Mouse (Mus musculus): ENCODE data around the gene Ppfia4.

Ppfia4 gene

GRCm38 (mm10) chr1:134332770-134333271, at the start of gene Ppfia4:
Gene Ppfia4 (minus strand): TSS chr1:134332928.
- DNase-seq: peak; percentile 86

DNA sequence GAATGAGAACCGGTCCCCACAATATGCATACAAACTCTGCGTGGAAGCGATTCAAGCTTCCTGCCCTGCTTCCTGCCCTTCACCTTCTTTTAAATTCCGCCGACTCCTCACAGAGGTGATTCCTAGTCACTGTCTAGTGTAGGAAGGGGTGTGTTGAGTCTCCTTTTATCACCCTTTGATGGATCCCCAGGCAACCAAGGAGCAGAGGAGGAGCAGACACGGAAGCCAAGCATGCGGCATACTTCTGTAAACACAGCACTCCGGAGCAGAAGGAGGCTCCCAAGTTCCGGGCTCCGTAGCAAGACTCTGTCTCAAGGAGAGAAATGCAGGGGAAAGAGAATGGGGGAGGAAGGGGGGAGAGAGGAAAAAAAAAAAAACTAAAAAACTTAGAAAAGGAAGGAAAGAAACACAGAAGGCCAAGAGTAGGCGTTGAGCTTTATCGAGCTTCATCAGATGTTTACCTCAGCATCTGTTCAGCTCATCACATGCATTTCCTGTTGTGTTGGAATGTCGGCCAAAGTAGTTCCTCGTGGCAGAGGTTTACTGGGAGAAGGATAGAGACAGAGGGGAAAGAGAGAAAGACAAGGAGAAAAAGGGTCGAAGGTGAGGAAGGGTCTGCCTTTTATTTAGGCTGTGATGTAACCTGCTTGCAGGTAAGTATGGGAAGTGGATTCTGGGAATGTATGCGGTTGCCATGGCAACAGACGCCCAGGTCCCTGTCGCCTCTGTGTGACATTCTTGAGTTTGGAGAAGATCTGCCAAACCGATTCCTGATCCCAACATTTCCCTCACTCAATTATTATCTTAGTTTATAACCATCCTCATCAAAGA, 49.3 kb upstream of the Ppfia4 start:
- DNase-seq: peak; percentile 34

- no peak for DNase-seq
Observed at GRCm38 (mm10) chr1:134381051-134381450, 48.3 kb upstream of the Ppfia4 start.

DNA sequence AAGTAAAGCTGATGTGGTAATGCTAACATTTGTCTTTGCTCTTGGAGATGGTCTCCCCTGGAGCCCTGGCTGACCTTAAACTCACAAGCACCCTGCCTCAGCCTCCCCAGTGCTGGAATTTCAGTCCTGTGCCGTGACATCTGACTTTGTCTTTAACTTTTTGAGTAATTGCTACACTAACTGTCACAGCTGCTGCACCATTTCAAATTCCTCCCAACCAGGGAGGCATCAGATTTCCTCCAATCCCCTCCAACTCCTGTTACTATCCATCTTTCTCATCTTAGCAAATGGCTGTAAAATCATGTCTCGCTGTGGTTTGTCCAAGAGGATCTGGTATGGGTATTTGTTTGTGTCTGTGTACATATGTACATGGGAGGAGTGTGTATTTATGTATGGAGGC, 41.4 kb upstream of the Ppfia4 start:
- DNase-seq: no peak

DNA sequence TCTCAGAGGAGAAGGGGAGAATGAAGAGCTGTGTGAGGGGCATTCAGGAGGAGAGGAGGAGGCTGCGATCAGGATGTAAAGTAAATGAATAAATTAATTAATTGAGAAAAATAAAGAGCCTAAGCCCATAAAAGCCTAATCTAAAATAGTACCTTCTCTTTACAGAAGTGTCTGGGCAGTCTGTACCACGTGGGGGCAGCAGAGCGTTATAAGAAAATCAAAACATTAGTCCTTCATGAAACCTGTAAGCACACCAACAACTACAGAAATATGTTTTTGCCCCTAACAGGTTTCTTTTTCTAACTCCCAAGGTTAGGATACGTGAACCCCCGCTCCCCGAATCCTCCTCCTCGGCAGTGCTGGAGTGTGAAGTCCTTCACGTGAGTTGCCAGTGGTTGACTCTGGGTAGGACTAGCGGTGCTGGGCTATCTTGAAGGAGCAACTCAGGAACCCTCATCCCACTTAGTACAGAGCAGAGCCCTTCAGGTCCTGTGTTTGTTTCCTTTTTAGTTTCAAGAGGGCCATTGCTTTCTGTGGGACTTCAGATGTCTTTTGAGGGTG, 36.1 kb upstream of the Ppfia4 start:
- peak; percentile 51 for DNase-seq

DNA sequence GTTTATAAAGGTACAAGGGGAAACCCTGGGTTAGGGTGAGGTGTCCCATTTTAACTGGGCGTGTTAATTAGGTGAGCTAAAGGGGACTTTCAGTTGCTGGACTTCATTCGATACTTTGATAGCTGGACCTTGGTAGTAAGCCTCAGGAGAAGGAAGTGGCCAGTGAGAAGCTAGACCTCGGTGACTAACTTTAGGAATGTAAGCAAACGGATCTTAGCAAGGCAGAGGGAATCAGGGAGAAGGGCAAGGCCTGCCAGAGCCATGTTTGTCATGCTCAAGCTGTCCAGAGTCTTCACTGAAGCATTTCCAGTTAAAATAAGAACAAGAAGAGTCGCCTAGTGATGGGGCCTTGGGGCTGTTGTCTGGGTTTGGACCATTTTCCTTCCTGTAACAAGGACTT, 32.8 kb upstream of the Ppfia4 start:
- no peak for DNase-seq

GRCm38 (mm10) chr1:134363194-134363593, 30.5 kb upstream of the Ppfia4 start:
- no peak for DNase-seq

GRCm38 (mm10) chr1:134361857-134362212, 29.1 kb upstream of the Ppfia4 start, which contains the start of gene Tmem183a:
Gene Tmem183a (minus strand): TSS chr1:134361979.
- DNase-seq: peak; percentile 97

DNA sequence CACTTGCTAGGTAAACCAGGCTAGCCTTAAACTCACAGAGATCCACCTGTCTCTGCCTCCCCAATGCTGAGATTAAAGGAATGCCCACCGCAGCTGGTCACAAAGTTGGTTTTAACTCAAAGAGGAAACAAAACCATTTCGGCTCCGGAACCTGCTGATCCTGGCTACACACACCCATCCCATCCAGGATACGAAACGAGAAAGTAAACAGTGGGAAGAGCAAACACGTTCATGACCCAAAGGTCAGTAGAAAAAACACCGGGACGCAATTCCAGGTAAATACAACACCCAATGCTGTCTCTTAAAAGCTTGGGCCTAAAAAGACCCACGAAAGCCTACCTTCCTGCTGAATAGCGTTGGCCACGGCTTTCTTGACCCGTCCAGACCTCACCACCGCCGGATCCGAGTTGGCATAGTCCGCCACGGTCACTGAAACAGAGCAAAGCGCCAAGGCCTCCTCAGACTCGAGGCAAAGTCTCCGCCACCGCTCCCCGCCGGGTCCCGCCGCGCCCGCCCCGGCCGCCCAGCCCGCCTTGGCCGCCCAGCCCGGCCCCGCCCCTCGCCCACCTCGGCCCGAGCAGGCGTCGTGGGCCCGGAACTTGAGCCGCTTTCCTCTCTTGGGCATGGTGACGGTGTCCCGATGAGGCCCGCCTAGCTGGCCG, 28.6 kb upstream of the Ppfia4 start:
- peak; percentile 34 for DNase-seq

GRCm38 (mm10) chr1:134360656-134361055, 27.9 kb upstream of the Ppfia4 start:
- DNase-seq: no peak

DNA sequence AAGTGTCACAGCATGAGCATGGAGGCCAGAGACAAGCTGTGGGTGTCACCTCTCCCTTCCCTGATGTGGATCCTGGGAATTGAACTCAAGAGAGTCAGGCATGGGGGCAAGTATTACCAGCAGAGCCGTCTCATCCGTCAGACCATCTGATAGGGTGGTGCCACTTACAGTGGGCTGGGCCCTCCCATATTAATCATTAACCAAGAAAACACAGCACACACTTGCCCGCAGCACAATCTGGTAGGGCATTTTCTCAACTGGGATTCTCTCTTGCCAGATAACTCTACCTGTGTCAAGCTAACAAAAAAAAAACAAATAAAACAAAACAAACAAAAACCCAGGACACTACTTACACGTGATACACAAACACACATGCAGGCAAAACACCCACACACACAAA, 24.7 kb upstream of the Ppfia4 start:
- no peak for DNase-seq

DNA sequence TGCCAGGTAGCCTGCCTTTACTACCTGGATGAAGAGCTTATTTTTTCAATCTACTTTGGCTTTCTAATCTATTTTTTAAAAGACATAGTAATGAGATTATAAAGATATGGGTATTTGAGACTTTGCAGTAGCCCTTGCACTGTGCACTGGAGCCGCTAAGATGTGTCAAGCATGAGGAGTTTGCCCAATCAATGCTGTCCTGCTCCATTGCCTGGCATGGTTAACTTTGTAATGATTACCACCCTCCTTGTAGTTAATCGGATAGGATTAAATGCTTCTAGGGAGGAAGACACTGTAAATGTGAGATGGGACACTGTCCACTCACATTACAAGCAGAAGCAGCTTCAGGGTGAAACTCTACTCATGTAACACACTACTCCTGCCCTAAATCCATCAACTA, 20.6 kb upstream of the Ppfia4 start:
- DNase-seq: no peak

- DNase-seq: no peak
Observed at GRCm38 (mm10) chr1:134347791-134348190, 15.1 kb upstream of the Ppfia4 start.

DNA sequence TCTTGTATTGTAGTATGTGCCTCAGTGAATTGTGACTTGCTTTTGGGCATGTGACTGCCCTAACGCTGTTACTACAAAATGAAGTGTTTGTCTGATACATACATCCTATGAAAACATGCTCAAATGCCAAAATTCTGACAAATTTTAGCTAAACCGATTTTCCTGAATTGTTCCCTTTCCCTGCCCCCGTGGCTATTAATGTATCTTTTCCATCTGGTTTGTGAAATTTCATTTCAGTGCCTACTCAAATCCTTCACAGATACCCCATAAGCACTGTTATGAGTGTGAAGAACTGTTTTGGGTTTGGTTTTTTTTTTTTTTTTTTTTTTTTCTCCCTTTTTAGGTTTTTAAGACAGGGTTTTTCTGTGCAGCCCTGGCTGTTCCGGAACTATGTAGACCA, 12.3 kb upstream of the Ppfia4 start:
- DNase-seq: peak; percentile 41

GRCm38 (mm10) chr1:134344005-134344950, 11.6 kb upstream of the Ppfia4 start:
- DNase-seq: peak; percentile 87

- DNase-seq: no peak
Observed at GRCm38 (mm10) chr1:134343567-134343966, 10.8 kb upstream of the Ppfia4 start.

DNA sequence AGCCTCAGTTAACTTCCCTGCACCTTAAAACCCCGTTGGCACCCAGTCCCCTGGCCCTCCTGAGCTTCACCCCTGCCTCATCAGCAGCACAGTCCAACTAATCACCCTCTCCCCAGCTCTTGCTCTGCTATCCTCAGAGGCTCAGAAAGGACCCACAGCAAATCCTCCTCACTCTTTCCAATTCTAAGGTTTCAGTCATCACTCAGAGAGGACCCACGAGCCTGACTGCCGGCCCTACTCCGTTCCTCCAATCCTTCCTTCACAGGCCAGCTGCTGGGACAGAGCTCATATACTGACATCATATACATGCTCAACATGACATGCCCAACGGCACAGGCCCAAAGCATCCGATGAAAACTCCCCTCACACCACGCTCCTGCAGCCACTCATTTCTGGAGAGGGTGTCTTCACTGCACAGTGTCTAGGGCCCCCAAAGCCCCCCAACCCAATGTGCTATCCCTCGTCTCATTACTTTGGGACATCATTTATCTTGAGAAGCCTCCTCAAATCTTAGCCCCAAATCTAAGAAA, 10.1 kb upstream of the Ppfia4 start:
- no peak for DNase-seq

- no peak for DNase-seq
Observed at GRCm38 (mm10) chr1:134342278-134342664, 9.5 kb upstream of the Ppfia4 start.

DNA sequence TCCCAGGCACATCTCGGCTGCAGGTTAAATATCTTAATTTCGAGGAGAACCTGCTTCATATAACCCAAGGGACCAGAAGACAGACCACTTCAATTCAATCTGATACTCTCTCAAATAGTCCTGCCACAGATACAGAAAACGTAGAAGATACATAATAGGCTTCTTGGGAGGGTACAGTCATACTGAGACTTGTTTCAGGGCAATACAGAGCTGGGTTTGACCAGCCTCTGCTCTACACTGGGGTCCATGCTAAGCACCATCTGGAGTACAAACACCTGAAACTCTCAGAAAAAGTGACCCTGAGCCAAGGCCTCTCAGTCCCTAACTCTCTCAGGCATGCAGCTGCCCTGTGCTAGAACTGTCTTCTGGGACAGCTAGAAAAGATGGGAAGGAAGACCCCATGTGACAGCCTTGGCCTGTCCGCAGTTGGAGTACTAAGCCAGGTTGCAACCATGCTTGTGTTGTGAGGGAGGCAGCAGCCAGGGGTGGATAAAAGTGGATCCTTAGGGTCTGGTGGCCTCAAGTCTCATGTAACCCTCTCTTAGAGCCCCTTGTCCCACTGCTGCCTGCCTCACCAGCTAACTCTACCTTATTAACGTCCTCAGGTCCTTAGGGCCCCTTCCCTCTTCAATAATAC, 9.0 kb upstream of the Ppfia4 start:
- DNase-seq: no peak

DNA sequence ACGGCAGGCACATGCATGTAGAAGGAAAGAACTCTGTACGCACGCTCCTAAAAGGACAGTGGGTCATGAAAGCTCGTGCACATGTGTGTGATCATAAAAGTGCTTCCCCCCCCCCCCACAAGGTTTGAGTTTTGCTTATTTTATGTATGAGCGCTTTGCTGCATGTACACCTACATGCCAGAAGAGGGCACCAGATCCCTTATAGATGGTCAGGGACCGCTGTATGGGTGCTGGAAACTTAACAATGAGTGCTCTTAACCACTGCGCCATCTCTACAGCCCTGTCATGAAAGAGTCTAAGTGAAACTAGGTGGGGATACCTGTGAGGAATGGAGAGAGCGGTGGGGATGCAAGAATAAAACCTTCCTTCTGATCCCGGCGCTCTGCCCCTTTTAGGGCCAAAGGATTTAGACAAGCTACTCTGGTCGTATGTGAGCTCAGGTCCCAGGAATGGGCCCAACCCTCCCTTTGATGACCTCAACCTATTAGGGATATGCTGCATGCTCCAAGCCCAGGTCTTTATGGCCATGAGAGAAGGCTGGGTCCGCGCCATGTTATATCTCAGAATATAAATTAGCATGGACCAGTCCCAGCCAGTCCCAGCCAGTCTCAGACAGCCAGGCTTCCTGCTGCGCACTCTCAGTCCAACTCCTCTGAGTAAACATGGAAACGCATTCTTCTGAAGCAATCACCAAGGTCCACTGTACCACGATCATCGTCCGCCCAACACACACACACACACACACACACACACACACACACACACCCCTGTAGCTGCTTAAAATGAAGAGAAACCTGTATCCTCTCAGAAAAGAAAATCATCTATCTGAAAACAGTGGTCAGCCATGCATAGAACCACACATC, 7.3 kb upstream of the Ppfia4 start:
- DNase-seq: no peak

DNA sequence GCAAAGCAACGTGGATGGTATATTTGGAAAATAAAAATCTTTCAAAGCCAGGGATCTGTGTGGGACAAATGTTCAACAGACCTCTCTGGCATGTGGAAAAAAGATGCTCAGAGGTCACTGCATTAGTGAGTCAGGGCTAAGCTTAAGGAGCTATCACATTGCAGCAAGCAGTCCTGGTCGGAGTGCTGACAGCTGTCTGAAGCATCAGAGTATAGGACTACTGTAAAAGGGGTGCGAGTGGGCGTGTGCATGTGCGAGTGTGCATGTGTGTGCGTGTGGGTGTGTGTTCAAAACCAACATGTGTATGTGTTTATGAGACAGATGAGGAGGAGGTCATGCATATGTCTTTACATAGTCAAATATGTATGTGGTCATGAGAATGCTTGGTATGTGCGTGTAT, 6.4 kb upstream of the Ppfia4 start:
- no peak for DNase-seq

Measured in right cerebral cortex, adult 18-20 months (tissue).